Comparison of ENCODE assay signal across 8 mouse cellular contexts in the genomic region with DNA sequence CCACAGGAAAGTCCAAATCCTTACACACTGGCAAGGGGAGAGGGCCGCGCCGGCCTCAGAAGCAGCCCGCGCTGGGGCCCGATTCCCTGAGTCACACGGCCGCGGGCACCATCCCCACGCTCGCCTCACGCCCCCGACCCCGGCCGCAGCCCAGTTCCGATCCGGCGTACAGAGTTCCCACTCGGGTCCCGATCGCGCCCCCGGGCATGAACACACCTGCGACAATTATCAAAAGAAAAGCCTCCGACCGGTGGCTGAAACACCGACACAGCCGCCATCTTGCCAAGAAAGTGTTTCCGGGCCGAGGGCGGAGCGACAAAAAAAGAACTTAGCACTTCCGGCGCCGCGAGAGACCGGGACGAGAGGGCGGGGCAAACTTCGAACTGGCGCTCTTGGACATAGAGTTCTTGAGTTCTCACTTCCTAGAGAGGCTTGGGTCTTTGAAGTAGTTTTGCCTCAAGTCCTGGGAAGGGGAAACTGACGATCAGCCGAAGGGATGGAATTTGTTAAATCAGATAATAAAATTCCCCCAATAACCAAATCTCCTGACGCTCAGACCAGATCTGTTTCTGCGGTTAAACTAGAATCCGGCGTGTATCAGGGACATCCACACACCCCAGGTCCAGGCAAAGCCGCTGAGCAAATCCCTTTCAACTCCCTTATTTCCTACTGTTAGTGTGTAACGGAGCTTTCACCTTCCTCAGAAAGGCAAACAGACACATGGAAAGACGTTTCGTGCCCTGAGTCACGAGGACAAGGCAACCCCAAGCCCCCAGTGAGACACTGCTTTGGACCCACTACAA. TPM values are rescaled to one million over a fixed set of nuclear protein-coding genes. Genes with fewer than 3 reads are reported as not detected.
DNase-seq lines count a peak whose midpoint lies in the region; ATAC-seq and TF ChIP-seq lines count a peak whose summit lies in the region.

A gene (minus strand): TSS at position 463 of the 803 bp plus-strand sequence.

- in situ Hi-C loops in CH12.LX (cut with MboI; ENCODE audit: low pct_ligation_motif_present, low pct_unique_long_range_greater_than_20kb, low sequenced_read_pairs), result no loop called here

- H3K4me1 ChIP-seq in CH12.LX (ENCODE audit: control insufficient read depth in 1 of 2, insufficient read depth in 2 of 2), result peaks cover 2 to 25% of the 10 kb centered on the region in 2 experiments; a peak in 3 of 4 replicates
- no peaks in the 10 kb centered on the region; the same call in 1 of the 2 replicates for H3K4me1 ChIP-seq in forebrain, embryonic 11.5 days (replicated peaks; ENCODE audit: control insufficient read depth, insufficient read depth, low read length)
- peaks cover 8% of the 10 kb centered on the region for H3K4me1 ChIP-seq in heart, embryonic 16.5 days (ENCODE audit: control insufficient read depth, insufficient read depth, low read length)
- H3K4me1 ChIP-seq in liver, embryonic 15.5 days (replicated peaks), result peaks cover 19% of the 10 kb centered on the region
- H3K4me1 ChIP-seq in neural tube, embryonic 12.5 days, result peaks cover 12% of the 10 kb centered on the region

- peak; percentile 87 for TF ChIP-seq POLR2A in CH12.LX (IDR thresholded peaks at IDR 0.05; ENCODE audit: low read depth, low read length)

- dilution Hi-C loops in CH12.LX (cut with MboI; ENCODE audit: extremely low pct_ligation_motif_present, extremely low pct_unique_long_range_greater_than_20kb, low sequenced_read_pairs), result no loop called here

- 2% methylated on average over 52 of the region's 52 CpGs for WGBS in forebrain, embryonic 11.5 days
- 1% methylated on average over 52 of the region's 52 CpGs for WGBS in heart, embryonic 16.5 days
- 3% methylated on average over 52 of the region's 52 CpGs for WGBS in liver, embryonic 15.5 days (ENCODE audit: insufficient replicate concordance)
- WGBS in neural tube, embryonic 12.5 days, result 3% methylated on average over 52 of the region's 52 CpGs

- H3K4me2 ChIP-seq in CH12.LX (ENCODE audit: insufficient read depth, low read depth, poor library complexity, severe bottlenecking), result peak within 1 kb of the TSS; percentile 96
- H3K4me2 ChIP-seq in forebrain, embryonic 11.5 days (ENCODE audit: low read depth, low read length, severe bottlenecking), result peak within 1 kb of the TSS; percentile 69
- H3K4me2 ChIP-seq in heart, embryonic 16.5 days (ENCODE audit: low read depth, low read length), result peak within 1 kb of the TSS; percentile 89
- peak within 1 kb of the TSS; percentile 77 for H3K4me2 ChIP-seq in liver, embryonic 15.5 days
- peak within 1 kb of the TSS; percentile 91 for H3K4me2 ChIP-seq in neural tube, embryonic 12.5 days (replicated peaks)

- H3K27ac ChIP-seq in CH12.LX (ENCODE audit: insufficient read depth, low read depth), result no peak within 1 kb of the TSS; the same call in 1 of the 2 replicates
- H3K27ac ChIP-seq in forebrain, embryonic 11.5 days (ENCODE audit: low read depth, low read length), result no peak within 1 kb of the TSS; the same call in 1 of the 2 replicates
- H3K27ac ChIP-seq in heart, embryonic 16.5 days (ENCODE audit: low read length), result peak within 1 kb of the TSS; percentile 11
- peak within 1 kb of the TSS; percentile 48 for H3K27ac ChIP-seq in liver, embryonic 15.5 days (replicated peaks)
- H3K27ac ChIP-seq in neural tube, embryonic 12.5 days, result no peak within 1 kb of the TSS; the same call in 1 of the 2 replicates

- H3K4me3 ChIP-seq in CH12.LX (replicated peaks in 1 of 3; ENCODE audit: low read depth in 2 of 3, low read length in 2 of 3, poor library complexity in 1 of 3), result peak within 1 kb of the TSS; percentile 85 to 99 (median 90)
- peak within 1 kb of the TSS; percentile 54 for H3K4me3 ChIP-seq in forebrain, embryonic 11.5 days (ENCODE audit: low read depth, low read length)
- H3K4me3 ChIP-seq in heart, embryonic 16.5 days (ENCODE audit: low read length), result peak within 1 kb of the TSS; percentile 73
- peak within 1 kb of the TSS; percentile 85 for H3K4me3 ChIP-seq in liver, embryonic 15.5 days (replicated peaks)
- H3K4me3 ChIP-seq in neural tube, embryonic 12.5 days, result peak within 1 kb of the TSS; percentile 89

- TF ChIP-seq RAD21 in CH12.LX (IDR thresholded peaks at IDR 0.05; ENCODE audit: low read depth, low read length), result no peak

- peak; percentile 93 for DNase-seq in CH12.LX (ENCODE audit: extremely low read depth)
- DNase-seq in c-Kit-positive CD71-positive TER-119-negative erythroid progenitor cells, embryonic 14.5 days (ENCODE audit: low read depth), result peak; percentile 94
- peak; percentile 95 for DNase-seq in forebrain, embryonic 11.5 days (ENCODE audit: low spot score)
- DNase-seq in kidney, postnatal 36 days, result peak; percentile 94 to 95
- peak; percentile 90 for DNase-seq in telencephalon, adult 2 months (ENCODE audit: low read depth, low spot score)

- 0 out of 2 replicates have a peak, but pooled peaks have one; percentile 29 for TF ChIP-seq EP300 in CH12.LX (IDR thresholded peaks at IDR 0.05; ENCODE audit: low read length)

- peak; percentile 88 for ATAC-seq in forebrain, embryonic 11.5 days (replicated peaks; ENCODE audit: low FRiP score)
- peak; percentile 82 for ATAC-seq in heart, embryonic 16.5 days (replicated peaks; ENCODE audit: extremely low read depth, insufficient read depth, low FRiP score)
- peak; percentile 86 for ATAC-seq in liver, embryonic 15.5 days (ENCODE audit: insufficient read depth)
- ATAC-seq in neural tube, embryonic 12.5 days (ENCODE audit: low FRiP score, low read depth), result peak; percentile 75

- peaks cover 21% of the 10 kb centered on the region for H3K79me2 ChIP-seq in CH12.LX (replicated peaks; ENCODE audit: control insufficient read depth, extremely low read depth, insufficient read depth, poor library complexity, severe bottlenecking)

- peaks cover 21 to 35% of the 10 kb centered on the region in 2 experiments for H3K36me3 ChIP-seq in CH12.LX (replicated peaks in 1 of 2; ENCODE audit: control insufficient read depth in 1 of 2, insufficient read depth in 1 of 2, low read length in 1 of 2)
- peaks cover 3% of the 10 kb centered on the region; the same call in 1 of the 2 replicates for H3K36me3 ChIP-seq in forebrain, embryonic 11.5 days (ENCODE audit: control insufficient read depth, insufficient read depth, low read length)
- peaks cover 18% of the 10 kb centered on the region for H3K36me3 ChIP-seq in heart, embryonic 16.5 days (ENCODE audit: control insufficient read depth, insufficient read depth)
- H3K36me3 ChIP-seq in liver, embryonic 15.5 days (replicated peaks), result peaks cover 30% of the 10 kb centered on the region
- peaks cover 30% of the 10 kb centered on the region for H3K36me3 ChIP-seq in neural tube, embryonic 12.5 days

- TF ChIP-seq CTCF in CH12.LX (conservative IDR thresholded peaks at IDR 0.05 in 1 of 2, IDR thresholded peaks at IDR 0.05 in 1 of 2; ENCODE audit: low read depth in 2 of 2, low read length in 2 of 2), result no peak

- H3K9ac ChIP-seq in CH12.LX (ENCODE audit: insufficient read depth, low read depth), result peak within 1 kb of the TSS; percentile 97
- peak within 1 kb of the TSS; percentile 85 for H3K9ac ChIP-seq in forebrain, embryonic 11.5 days (ENCODE audit: low read length)
- H3K9ac ChIP-seq in heart, embryonic 16.5 days (ENCODE audit: low read length), result peak within 1 kb of the TSS; percentile 83
- peak within 1 kb of the TSS; percentile 78 for H3K9ac ChIP-seq in liver, embryonic 15.5 days
- peak within 1 kb of the TSS; percentile 84 for H3K9ac ChIP-seq in neural tube, embryonic 12.5 days

- H3K27me3 ChIP-seq in CH12.LX (replicated peaks), result no peaks in the 10 kb centered on the region
- H3K27me3 ChIP-seq in forebrain, embryonic 11.5 days (ENCODE audit: control insufficient read depth, insufficient read depth, low read length), result no peaks in the 10 kb centered on the region
- H3K27me3 ChIP-seq in heart, embryonic 16.5 days (ENCODE audit: control insufficient read depth, insufficient read depth, low read length), result no peaks in the 10 kb centered on the region
- H3K27me3 ChIP-seq in liver, embryonic 15.5 days, result no peaks in the 10 kb centered on the region
- H3K27me3 ChIP-seq in neural tube, embryonic 12.5 days (replicated peaks), result no peaks in the 10 kb centered on the region

- H3K9me3 ChIP-seq in CH12.LX (replicated peaks; ENCODE audit: low read length), result peaks cover 9% of the 10 kb centered on the region
- no peaks in the 10 kb centered on the region for H3K9me3 ChIP-seq in forebrain, embryonic 11.5 days (ENCODE audit: control insufficient read depth, low read length)
- H3K9me3 ChIP-seq in heart, embryonic 16.5 days (replicated peaks; ENCODE audit: control insufficient read depth, low read length), result no peaks in the 10 kb centered on the region
- no peaks in the 10 kb centered on the region for H3K9me3 ChIP-seq in liver, embryonic 15.5 days (replicated peaks)
- no peaks in the 10 kb centered on the region for H3K9me3 ChIP-seq in neural tube, embryonic 12.5 days

TF ChIP-seq in CH12.LX, 34 proteins besides CTCF, POLR2A, EP300 and RAD21 (continues in another document):
- no peak for TF ChIP-seq JUND (conservative IDR thresholded peaks at IDR 0.05; ENCODE audit: low read depth, low read length)
- no peak for TF ChIP-seq SMC3 (IDR thresholded peaks at IDR 0.05; ENCODE audit: low read depth, low read length)
- 0 out of 2 replicates have a peak, but pooled peaks have one; percentile 15 for TF ChIP-seq ETS1 (conservative IDR thresholded peaks at IDR 0.05; ENCODE audit: low read depth, low read length)
- TF ChIP-seq JUN (IDR thresholded peaks at IDR 0.05; ENCODE audit: insufficient read depth, low read depth, low read length), result no peak
- TF ChIP-seq RCOR1 (conservative IDR thresholded peaks at IDR 0.05; ENCODE audit: low read depth, low read length), result 0 out of 2 replicates have a peak, but pooled peaks have one; percentile 23
- TF ChIP-seq TCF12 (IDR thresholded peaks at IDR 0.05; ENCODE audit: low read depth, low read length), result peak; percentile 85
- no peak for TF ChIP-seq CHD1 (IDR thresholded peaks at IDR 0.05; ENCODE audit: low read depth, low read length)
- no peak for TF ChIP-seq USF2 (conservative IDR thresholded peaks at IDR 0.05; ENCODE audit: low read depth, low read length)
- no peak for TF ChIP-seq POLR2AphosphoS2 (IDR thresholded peaks at IDR 0.05; ENCODE audit: low read depth, low read length)
- peak; percentile 52 for TF ChIP-seq NRF1 (IDR thresholded peaks at IDR 0.05; ENCODE audit: low read depth, low read length)
- peak; percentile 57; the same call in 1 of the 2 replicates for TF ChIP-seq MEF2A (IDR thresholded peaks at IDR 0.05; ENCODE audit: borderline replicate concordance, low read depth, low read length)
- TF ChIP-seq HCFC1 (IDR thresholded peaks at IDR 0.05; ENCODE audit: low read depth, low read length), result peak; percentile 95

RNA-seq across cellular contexts. Expression of the gene that starts here (rescaled TPM):
- total RNA-seq in CH12.LX (2012; rRNA removed) (334 and 386 TPM in 2 replicates), CH12.LX (2014; rRNA removed) (415 and 457 TPM in 2 replicates)
- 375 and 389 TPM in 2 replicates for polyA plus RNA-seq in CH12.LX (2012; ENCODE audit: insufficient read length, low read depth)
- 333 and 341 TPM in 2 replicates for polyA plus RNA-seq in forebrain, embryonic 11.5 days (2014; fragmentation: Nextera tagmentation; extraction: Ambion mirVana)
- 214 and 217 TPM in 2 replicates for polyA plus RNA-seq in heart, embryonic 16.5 days (2015; fragmentation: Nextera tagmentation; extraction: Ambion mirVana)
- 148 and 154 TPM in 2 replicates for polyA plus RNA-seq in liver, embryonic 15.5 days (2015; fragmentation: Nextera tagmentation; extraction: Ambion mirVana)
- polyA plus RNA-seq in neural tube, embryonic 12.5 days (2016; fragmentation: Nextera tagmentation; extraction: Ambion mirVana), result 290 and 299 TPM in 2 replicates

Comparison
In these comparisons a context has a peak if more than half of its experiments do, and no peak if none do; other contexts are left out.
1. H3K27ac ChIP-seq: peak in heart, embryonic 16.5 days (single experiment) and liver, embryonic 15.5 days (single experiment); none in CH12.LX (single experiment), forebrain, embryonic 11.5 days (single experiment) and neural tube, embryonic 12.5 days (single experiment).
2. Peak in every context shown above with its lines, with median percentiles within 50 percentile points of each other: DNase-seq, H3K4me2 ChIP-seq, H3K4me3 ChIP-seq, H3K9ac ChIP-seq and ATAC-seq.